Mouse (Mus musculus) natural killer cell, adult 2 months (primary cell): ENCODE results near the gene Lmbrd2.

Experiments used
- DNase-seq, 2 experiments: peaks; one replicate each; pipeline ENCODE4 v3.0.0; 2022; ENCODE audit warnings: low spot score in 2 of 2

The Lmbrd2 gene

GRCm38 (mm10) chr15:9140252-9140680 lies at the start of gene Lmbrd2:
Gene Lmbrd2, plus strand, starts transcription at chr15:9140550.
- peak; percentile 85 to 89 for DNase-seq

- no peak for DNase-seq
Observed at GRCm38 (mm10) chr15:9090662-9091061, 49.7 kb upstream of the Lmbrd2 start.

- DNase-seq, result no peak
Observed at GRCm38 (mm10) chr15:9093598-9094365, 46.6 kb upstream of the Lmbrd2 start.

- DNase-seq, result no peak
Observed at GRCm38 (mm10) chr15:9094366-9094750, 46.0 kb upstream of the Lmbrd2 start.

- DNase-seq, result no peak
Observed at GRCm38 (mm10) chr15:9096865-9097264, 43.5 kb upstream of the Lmbrd2 start.

- no peak for DNase-seq
Observed at GRCm38 (mm10) chr15:9100446-9101077, 39.8 kb upstream of the Lmbrd2 start.

- DNase-seq, result no peak
Observed at GRCm38 (mm10) chr15:9106303-9107074, 33.9 kb upstream of the Lmbrd2 start.

- no peak for DNase-seq
Observed at GRCm38 (mm10) chr15:9110526-9111347, 29.6 kb upstream of the Lmbrd2 start.

- no peak for DNase-seq
Observed at GRCm38 (mm10) chr15:9111648-9112047, 28.7 kb upstream of the Lmbrd2 start.

- DNase-seq, result no peak
Observed at GRCm38 (mm10) chr15:9113556-9113955, 26.8 kb upstream of the Lmbrd2 start.

- DNase-seq, result no peak
Observed at GRCm38 (mm10) chr15:9114131-9114530, 26.2 kb upstream of the Lmbrd2 start.

GRCm38 (mm10) chr15:9114599-9114998 lies 25.8 kb upstream of the Lmbrd2 start:
- DNase-seq, result no peak

GRCm38 (mm10) chr15:9118852-9119251 lies 21.5 kb upstream of the Lmbrd2 start:
- DNase-seq, result no peak

- peak; percentile 21 to 33 for DNase-seq
Observed at GRCm38 (mm10) chr15:9120081-9120480, 20.3 kb upstream of the Lmbrd2 start.

GRCm38 (mm10) chr15:9122989-9123388 lies 17.4 kb upstream of the Lmbrd2 start:
- no peak for DNase-seq

- no peak for DNase-seq
Observed at GRCm38 (mm10) chr15:9124856-9125255, 15.5 kb upstream of the Lmbrd2 start.

GRCm38 (mm10) chr15:9127051-9127791 lies 13.1 kb upstream of the Lmbrd2 start:
- DNase-seq, result no peak

- DNase-seq, result no peak
Observed at GRCm38 (mm10) chr15:9130772-9131498, 9.4 kb upstream of the Lmbrd2 start.

GRCm38 (mm10) chr15:9131499-9131888 lies 8.9 kb upstream of the Lmbrd2 start:
- no peak for DNase-seq
